Mouse (Mus musculus) forebrain, embryonic 12.5 days (tissue): ENCODE results near the gene Gas7. TPM values are rescaled to one million over a fixed set of nuclear protein-coding genes. Genes with fewer than 3 reads are reported as not detected.
A peak's percentile ranks its signal among the peaks of the same experiment; 100 is the strongest.

ENCODE experiments used
- ATAC-seq: fragments of 200-750 bp; cut with Nextera tagmentation; 2 replicates; pipeline ENCODE4 v1.8.0; 2017; ENCODE audit warnings: moderate TSS enrichment; ENCODE audit not compliant: low FRiP score
- H3K27ac ChIP-seq: fragments of 300-500 bp; sonication (generic); 2 replicates; pipeline ENCODE4 v1.5.1; 2016; ENCODE audit warnings: mild to moderate bottlenecking
- H3K27me3 ChIP-seq: fragments of 300-500 bp; sonication (generic); 2 replicates; pipeline ENCODE4 v1.6.1; 2016; ENCODE audit warnings: mild to moderate bottlenecking
- H3K36me3 ChIP-seq: fragments of 300-500 bp; sonication (generic); replicated peaks from 2 replicates; pipeline ENCODE4 v1.6.1; 2016; ENCODE audit warnings: mild to moderate bottlenecking
- H3K4me1 ChIP-seq: fragments of 300-500 bp; sonication (generic); 2 replicates; pipeline ENCODE4 v1.6.1; 2016
- H3K4me2 ChIP-seq: fragments of 300-500 bp; sonication (generic); 2 replicates; pipeline ENCODE4 v1.6.1; 2016; ENCODE audit warnings: mild to moderate bottlenecking, moderate library complexity
- H3K4me3 ChIP-seq: fragments of 300-500 bp; sonication (generic); replicated peaks from 2 replicates; pipeline ENCODE4 v1.5.1; 2016; ENCODE audit warnings: mild to moderate bottlenecking
- H3K9ac ChIP-seq: fragments of 300-500 bp; sonication (generic); 2 replicates; pipeline ENCODE4 v1.6.1; 2016; ENCODE audit warnings: mild to moderate bottlenecking
- H3K9me3 ChIP-seq: fragments of 300-500 bp; sonication (generic); 2 replicates; pipeline ENCODE4 v1.6.1; 2016
- WGBS: fragments of 180-500 bp; shearing (Covaris S2); methylation state at CpG from one replicate; pipeline ENCODE4 v1.1.7; 2016; 5-methylcytosine and 5-hydroxymethylcytosine counted together
- polyA plus RNA-seq: library from polyadenylated mRNA; unstranded; fragments of >200 nt; fragmentation: Nextera tagmentation; extraction: Ambion mirVana; gene quantifications from 2 replicates; pipeline ENCODE4 v1.2.1, GENCODE M21; 2016

Gas7 gene
- polyA plus RNA-seq, 1 experiment from 2014 or later: 4.2 TPM

- no peaks in the 10 kb centered on the region for H3K36me3 ChIP-seq
- H3K4me2 ChIP-seq: no peak overlapping the region
- H3K27ac ChIP-seq: no peak overlapping the region
- no peaks in the 10 kb centered on the region for H3K27me3 ChIP-seq
- ATAC-seq: no peak
- no peak overlapping the region for H3K4me3 ChIP-seq
- no peak overlapping the region for H3K9ac ChIP-seq
- H3K4me1 ChIP-seq: no peaks in the 10 kb centered on the region
- H3K9me3 ChIP-seq: no peaks in the 10 kb centered on the region
- 87% methylated on average over 13 of the region's 13 CpGs for WGBS
These were observed 161.5 kb downstream of the Gas7 start for GRCm38 (mm10) chr11:67616557-67617239.

- Histone ChIP-seq H3K27me3 (no peaks in the 10 kb centered on the region), H3K4me2 (no peak overlapping the region), H3K4me3 (no peak overlapping the region), H3K9me3 (no peaks in the 10 kb centered on the region), H3K36me3 (no peaks in the 10 kb centered on the region), H3K4me1 (no peaks in the 10 kb centered on the region), H3K9ac (no peak overlapping the region), H3K27ac (no peak overlapping the region)
- WGBS: 84% methylated on average over 7 of the region's 7 CpGs
- ATAC-seq: no peak
These were observed 167.1 kb downstream of the Gas7 start for GRCm38 (mm10) chr11:67622340-67622739.

- Histone ChIP-seq H3K27ac (no peak overlapping the region), H3K4me3 (no peak overlapping the region), H3K4me1 (no peaks in the 10 kb centered on the region), H3K9me3 (no peaks in the 10 kb centered on the region), H3K4me2 (no peak overlapping the region), H3K9ac (no peak overlapping the region), H3K36me3 (no peaks in the 10 kb centered on the region), H3K27me3 (no peaks in the 10 kb centered on the region)
- 86% methylated on average over 7 of the region's 7 CpGs for WGBS
- no peak for ATAC-seq
These were observed 171.9 kb downstream of the Gas7 start for GRCm38 (mm10) chr11:67627179-67627578.

- WGBS: 90% methylated on average over 2 of the region's 2 CpGs
- Histone ChIP-seq H3K4me2 (no peak overlapping the region), H3K4me3 (no peak overlapping the region), H3K36me3 (no peaks in the 10 kb centered on the region), H3K9ac (no peak overlapping the region), H3K4me1 (no peaks in the 10 kb centered on the region), H3K27me3 (no peaks in the 10 kb centered on the region), H3K9me3 (no peaks in the 10 kb centered on the region), H3K27ac (no peak overlapping the region)
- no peak for ATAC-seq
These were observed 173.3 kb downstream of the Gas7 start for GRCm38 (mm10) chr11:67628522-67628921.

GRCm38 (mm10) chr11:67632906-67633305 lies 177.7 kb downstream of the Gas7 start:
- H3K27ac ChIP-seq: no peak overlapping the region
- no peak for ATAC-seq
- H3K9me3 ChIP-seq: no peaks in the 10 kb centered on the region
- WGBS: 88% methylated on average over 8 of the region's 8 CpGs
- no peak overlapping the region for H3K4me2 ChIP-seq
- H3K27me3 ChIP-seq: no peaks in the 10 kb centered on the region
- H3K9ac ChIP-seq: no peak overlapping the region
- H3K4me1 ChIP-seq: 0 out of 2 replicates have a peak, but pooled peaks cover 6% of the 10 kb centered on the region
- H3K4me3 ChIP-seq: no peak overlapping the region
- no peaks in the 10 kb centered on the region for H3K36me3 ChIP-seq

- no peak overlapping the region for H3K27ac ChIP-seq
- no peaks in the 10 kb centered on the region for H3K9me3 ChIP-seq
- H3K4me3 ChIP-seq: no peak overlapping the region
- H3K4me2 ChIP-seq: no peak overlapping the region
- no peak for ATAC-seq
- 81% methylated on average over 3 of the region's 3 CpGs for WGBS
- no peaks in the 10 kb centered on the region for H3K36me3 ChIP-seq
- H3K27me3 ChIP-seq: no peaks in the 10 kb centered on the region
- H3K9ac ChIP-seq: no peak overlapping the region
- 0 out of 2 replicates have a peak, but pooled peaks cover 6% of the 10 kb centered on the region for H3K4me1 ChIP-seq
These were observed 178.5 kb downstream of the Gas7 start for GRCm38 (mm10) chr11:67633620-67634229.

GRCm38 (mm10) chr11:67636201-67636600 lies 181.0 kb downstream of the Gas7 start:
- H3K4me1 ChIP-seq: 0 out of 2 replicates have a peak, but pooled peaks cover 6% of the 10 kb centered on the region
- no peak overlapping the region for H3K27ac ChIP-seq
- no peaks in the 10 kb centered on the region for H3K9me3 ChIP-seq
- H3K4me3 ChIP-seq: no peak overlapping the region
- H3K9ac ChIP-seq: no peak overlapping the region
- 67% methylated on average over 4 of the region's 4 CpGs for WGBS
- no peak overlapping the region for H3K4me2 ChIP-seq
- no peak for ATAC-seq
- H3K36me3 ChIP-seq: no peaks in the 10 kb centered on the region
- H3K27me3 ChIP-seq: no peaks in the 10 kb centered on the region

- ATAC-seq: no peak
- no peak overlapping the region for H3K9ac ChIP-seq
- H3K27me3 ChIP-seq: no peaks in the 10 kb centered on the region
- 0 out of 2 replicates have a peak, but pooled peaks cover 6% of the 10 kb centered on the region for H3K4me1 ChIP-seq
- peak overlapping the region; percentile 31; the same call in 1 of the 2 replicates for H3K27ac ChIP-seq
- H3K36me3 ChIP-seq: no peaks in the 10 kb centered on the region
- H3K4me3 ChIP-seq: no peak overlapping the region
- no peaks in the 10 kb centered on the region for H3K9me3 ChIP-seq
- H3K4me2 ChIP-seq: no peak overlapping the region
- 54% methylated on average over 6 of the region's 6 CpGs for WGBS
These were observed 181.8 kb downstream of the Gas7 start for GRCm38 (mm10) chr11:67636905-67637586.

GRCm38 (mm10) chr11:67638401-67638800 lies 183.2 kb downstream of the Gas7 start:
- no peak overlapping the region for H3K27ac ChIP-seq
- H3K9ac ChIP-seq: no peak overlapping the region
- H3K4me1 ChIP-seq: 0 out of 2 replicates have a peak, but pooled peaks cover 6% of the 10 kb centered on the region
- no peaks in the 10 kb centered on the region for H3K36me3 ChIP-seq
- H3K4me2 ChIP-seq: no peak overlapping the region
- no peaks in the 10 kb centered on the region for H3K27me3 ChIP-seq
- ATAC-seq: no peak
- no peak overlapping the region for H3K4me3 ChIP-seq
- H3K9me3 ChIP-seq: no peaks in the 10 kb centered on the region
- WGBS: 90% methylated on average over 3 of the region's 3 CpGs

- H3K27me3 ChIP-seq: no peaks in the 10 kb centered on the region
- no peak overlapping the region for H3K4me3 ChIP-seq
- H3K4me2 ChIP-seq: no peak overlapping the region
- no peak overlapping the region for H3K9ac ChIP-seq
- no peak for ATAC-seq
- H3K36me3 ChIP-seq: no peaks in the 10 kb centered on the region
- 88% methylated on average over 6 of the region's 6 CpGs for WGBS
- 0 out of 2 replicates have a peak, but pooled peaks cover 6% of the 10 kb centered on the region for H3K4me1 ChIP-seq
- H3K9me3 ChIP-seq: no peaks in the 10 kb centered on the region
- H3K27ac ChIP-seq: no peak overlapping the region
These were observed 185.1 kb downstream of the Gas7 start for GRCm38 (mm10) chr11:67640299-67640698.

GRCm38 (mm10) chr11:67642421-67642820 lies 187.2 kb downstream of the Gas7 start:
- ATAC-seq: no peak
- no peak overlapping the region for H3K9ac ChIP-seq
- no peak overlapping the region for H3K27ac ChIP-seq
- H3K36me3 ChIP-seq: no peaks in the 10 kb centered on the region
- 93% methylated on average over 8 of the region's 8 CpGs for WGBS
- no peaks in the 10 kb centered on the region for H3K27me3 ChIP-seq
- H3K4me3 ChIP-seq: no peak overlapping the region
- H3K4me1 ChIP-seq: no peaks in the 10 kb centered on the region
- no peaks in the 10 kb centered on the region for H3K9me3 ChIP-seq
- H3K4me2 ChIP-seq: no peak overlapping the region

- H3K36me3 ChIP-seq: no peaks in the 10 kb centered on the region
- no peak for ATAC-seq
- no peak overlapping the region for H3K27ac ChIP-seq
- H3K9me3 ChIP-seq: no peaks in the 10 kb centered on the region
- no peak overlapping the region for H3K4me2 ChIP-seq
- H3K9ac ChIP-seq: no peak overlapping the region
- no peaks in the 10 kb centered on the region for H3K27me3 ChIP-seq
- H3K4me3 ChIP-seq: no peak overlapping the region
- no peaks in the 10 kb centered on the region for H3K4me1 ChIP-seq
- 84% methylated on average over 5 of the region's 5 CpGs for WGBS
These were observed 187.6 kb downstream of the Gas7 start for GRCm38 (mm10) chr11:67642835-67643234.
